Mouse (Mus musculus) induced T-regulatory cell, adult 2 months (primary cell): ENCODE measurements around the gene Hes7.

Source experiments
- DNase-seq: peaks from one replicate; pipeline ENCODE4 v3.0.0-alpha.2; 2012; ENCODE audit warnings: low read depth

Gene Hes7

GRCm38 (mm10) chr11:69119446-69120155 is 603 bp upstream of the Hes7 start:
- DNase-seq: no peak

GRCm38 (mm10) chr11:69121001-69121740 is 967 bp downstream of the Hes7 start:
- no peak for DNase-seq

- DNase-seq: peak; percentile 70
Measured at GRCm38 (mm10) chr11:69121741-69122335, 1.6 kb downstream of the Hes7 start.

- DNase-seq: peak; percentile 77
Measured at GRCm38 (mm10) chr11:69122336-69122951, 2.2 kb downstream of the Hes7 start, which contains the start of gene 9130213A22Rik. Gene 9130213A22Rik (minus strand): TSS chr11:69122589.

- peak; percentile 93 for DNase-seq
Measured at GRCm38 (mm10) chr11:69123056-69123692, 3.0 kb downstream of the Hes7 start.

GRCm38 (mm10) chr11:69123693-69124497 is 3.7 kb downstream of the Hes7 start:
- peak; percentile 92 for DNase-seq

GRCm38 (mm10) chr11:69124498-69124847 is 4.3 kb downstream of the Hes7 start:
- peak; percentile 93 for DNase-seq

GRCm38 (mm10) chr11:69125041-69125851 is 5.0 kb downstream of the Hes7 start:
- peak; percentile 95 for DNase-seq

GRCm38 (mm10) chr11:69125852-69125918 is 5.5 kb downstream of the Hes7 start, which contains the start of gene Aloxe3:
Gene Aloxe3 (plus strand): TSS chr11:69125896.
- no peak for DNase-seq

GRCm38 (mm10) chr11:69125919-69126705 is 5.9 kb downstream of the Hes7 start:
- no peak for DNase-seq

GRCm38 (mm10) chr11:69126706-69127095 is 6.5 kb downstream of the Hes7 start:
- no peak for DNase-seq

- no peak for DNase-seq
Measured at GRCm38 (mm10) chr11:69128426-69129122, 8.4 kb downstream of the Hes7 start.

GRCm38 (mm10) chr11:69133566-69133922 is 13.3 kb downstream of the Hes7 start:
- DNase-seq: peak; percentile 57

GRCm38 (mm10) chr11:69133923-69134621 is 13.9 kb downstream of the Hes7 start:
- peak; percentile 69 for DNase-seq

GRCm38 (mm10) chr11:69134622-69134968 is 14.4 kb downstream of the Hes7 start:
- DNase-seq: no peak

GRCm38 (mm10) chr11:69135361-69135760 is 15.2 kb downstream of the Hes7 start:
- no peak for DNase-seq

GRCm38 (mm10) chr11:69147546-69147945 is 27.3 kb downstream of the Hes7 start:
- no peak for DNase-seq

- DNase-seq: no peak
Measured at GRCm38 (mm10) chr11:69148451-69148960, 28.3 kb downstream of the Hes7 start.

GRCm38 (mm10) chr11:69149728-69150127 is 29.5 kb downstream of the Hes7 start:
- no peak for DNase-seq
